Mouse (Mus musculus) layer of hippocampus, adult 18-20 months (tissue): ENCODE results near the gene Chchd2. TPM values are rescaled to one million over a fixed set of nuclear protein-coding genes. Genes with fewer than 3 reads are reported as not detected.

Experiments used
- DNase-seq, 2 experiments: peaks; one replicate each; pipeline ENCODE4 v3.0.0; 2022; ENCODE audit warnings: low spot score in 2 of 2
- total RNA-seq, 2 experiments: library from RNA; stranded (reverse); gene quantifications; 2 replicates each; pipeline ENCODE4 v1.2.3; 2021

Gene Chchd2
- total RNA-seq, 2 experiments from 2014 or later: 479 to 483 TPM

DNA sequence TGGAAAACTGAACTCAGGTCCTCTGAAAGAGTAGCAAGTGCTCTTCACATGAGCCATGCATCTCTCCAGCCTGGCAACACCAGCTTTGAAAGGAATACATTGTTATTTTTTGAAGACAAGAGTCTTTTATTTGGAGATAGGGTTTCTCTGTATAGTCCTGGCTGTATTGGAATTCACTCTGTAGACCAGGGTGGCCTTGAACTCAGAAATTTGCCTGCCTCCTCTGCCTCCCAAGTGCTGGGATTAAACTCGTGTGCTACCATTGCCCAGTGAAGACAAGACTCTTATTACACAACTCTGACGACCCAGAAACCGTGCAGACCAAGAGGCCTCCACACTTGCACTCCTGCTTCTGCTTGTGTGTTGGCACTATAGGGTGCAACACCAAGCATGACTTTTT lies 7.4 kb downstream of the Chchd2 start:
- no peak for DNase-seq

DNA sequence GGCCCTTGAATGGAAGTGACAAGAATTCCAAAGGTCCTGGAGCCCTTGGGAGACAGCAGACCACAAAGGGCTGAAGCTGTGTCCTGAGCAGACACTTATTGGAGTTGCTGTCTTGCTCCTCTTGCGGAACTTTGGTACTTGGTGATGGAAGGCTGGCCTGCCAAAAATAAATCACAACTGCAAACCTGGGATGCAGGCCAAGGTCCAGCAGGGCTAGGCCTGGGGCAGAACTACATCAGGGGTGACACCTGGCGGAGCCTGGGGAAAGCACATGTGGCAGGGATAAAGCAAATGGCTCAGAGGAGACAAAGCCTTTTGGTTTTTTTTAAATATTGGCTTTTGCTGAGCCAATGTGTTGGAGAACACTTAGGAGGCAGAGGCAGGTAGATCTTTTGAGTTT lies 8.3 kb downstream of the Chchd2 start:
- DNase-seq: peak in 1 of 2 experiments; percentile 49

DNA sequence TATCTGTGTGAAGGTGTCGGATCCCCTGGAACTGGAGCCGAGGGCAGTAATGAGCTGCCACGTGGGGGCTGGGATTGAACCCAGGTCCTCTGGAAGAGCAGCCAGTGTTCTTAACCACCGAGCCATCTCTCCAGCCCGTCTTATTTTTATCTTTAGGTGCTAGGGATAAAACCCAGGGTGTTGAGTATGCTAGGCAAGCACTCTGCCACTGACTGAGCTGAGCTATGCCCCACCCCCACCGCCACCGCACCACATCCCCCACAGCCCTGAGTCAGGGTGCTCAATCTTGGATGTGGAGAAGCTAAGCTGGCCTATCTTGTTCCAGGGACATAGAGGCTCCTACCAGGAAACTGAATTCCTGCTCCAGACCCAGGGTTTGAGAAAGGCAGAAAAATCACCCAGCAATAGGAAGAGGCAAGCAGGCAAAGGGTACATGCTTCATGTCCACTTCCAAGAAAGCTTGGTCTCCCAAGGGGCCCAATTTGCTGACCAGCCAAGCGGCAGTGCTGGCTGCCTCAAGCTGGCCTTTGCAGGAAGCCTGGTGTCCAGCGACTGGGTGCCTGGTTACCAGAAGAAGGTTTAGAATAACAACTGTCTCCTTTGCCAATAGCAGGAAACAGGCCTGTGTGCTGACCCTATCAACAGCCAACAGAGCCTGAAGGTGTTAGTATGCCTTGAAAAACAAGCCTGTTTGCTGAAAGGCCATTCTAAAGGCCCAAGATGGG lies 9.4 kb downstream of the Chchd2 start:
- peak in 1 of 2 experiments; percentile 34 for DNase-seq

DNA sequence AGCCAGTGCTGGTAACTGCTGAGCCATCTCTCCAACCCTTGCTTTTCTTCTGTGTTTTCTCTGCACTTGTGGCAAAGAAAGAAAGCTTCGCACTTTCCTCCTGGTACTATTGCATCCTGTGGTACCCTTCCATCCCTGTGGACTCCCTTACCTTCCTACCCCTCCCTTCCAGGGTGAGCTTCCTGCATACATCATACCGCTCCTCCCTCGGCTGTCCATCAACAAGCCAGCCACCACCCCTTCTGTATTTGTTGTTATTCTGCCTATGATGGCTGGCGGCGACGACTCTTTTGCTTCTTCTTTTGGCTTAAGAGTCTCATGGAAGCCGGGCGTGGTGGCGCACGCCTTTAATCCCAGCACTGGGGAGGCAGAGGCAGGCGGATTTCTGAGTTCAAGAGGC lies 12.2 kb downstream of the Chchd2 start:
- no peak for DNase-seq

DNA sequence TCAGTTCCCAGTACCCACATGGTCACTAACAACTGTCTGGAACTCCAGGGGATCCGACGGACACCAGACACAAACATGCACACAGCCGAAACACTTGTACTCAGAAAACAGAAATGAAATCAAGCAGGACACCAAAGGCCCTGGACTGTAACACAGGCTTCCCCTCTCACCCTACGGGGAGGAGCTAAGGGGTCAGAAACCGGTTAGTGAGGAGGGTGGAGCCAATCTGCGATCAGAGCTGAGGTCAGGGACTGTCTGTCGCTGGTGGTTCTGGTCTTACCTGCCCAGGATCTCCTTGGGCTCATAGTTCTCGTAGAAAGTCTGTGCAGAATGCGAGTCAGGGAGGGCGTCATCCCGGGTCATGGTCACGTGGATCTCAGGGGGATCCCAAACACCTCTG lies 13.3 kb downstream of the Chchd2 start:
- no peak for DNase-seq

DNA sequence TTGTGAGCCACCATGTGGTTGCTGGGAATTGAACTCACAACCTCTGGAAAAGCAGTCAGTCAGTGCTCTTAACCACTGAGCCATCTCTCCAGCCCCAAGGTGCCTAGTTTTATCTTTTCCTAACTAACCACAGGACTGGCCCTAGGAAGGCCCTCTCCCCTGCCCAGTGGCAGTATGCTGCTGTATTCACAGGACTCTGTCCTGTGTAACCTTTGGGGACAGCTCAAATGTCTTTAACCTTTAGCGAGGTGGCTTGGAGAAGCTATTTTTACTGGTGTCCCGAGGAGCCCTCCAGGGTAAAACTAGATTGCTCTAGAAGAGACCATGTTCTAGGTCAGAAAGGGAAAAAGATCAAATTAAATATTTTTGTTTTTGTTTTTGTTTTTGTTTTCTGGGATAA lies 16.0 kb downstream of the Chchd2 start:
- DNase-seq: no peak

DNA sequence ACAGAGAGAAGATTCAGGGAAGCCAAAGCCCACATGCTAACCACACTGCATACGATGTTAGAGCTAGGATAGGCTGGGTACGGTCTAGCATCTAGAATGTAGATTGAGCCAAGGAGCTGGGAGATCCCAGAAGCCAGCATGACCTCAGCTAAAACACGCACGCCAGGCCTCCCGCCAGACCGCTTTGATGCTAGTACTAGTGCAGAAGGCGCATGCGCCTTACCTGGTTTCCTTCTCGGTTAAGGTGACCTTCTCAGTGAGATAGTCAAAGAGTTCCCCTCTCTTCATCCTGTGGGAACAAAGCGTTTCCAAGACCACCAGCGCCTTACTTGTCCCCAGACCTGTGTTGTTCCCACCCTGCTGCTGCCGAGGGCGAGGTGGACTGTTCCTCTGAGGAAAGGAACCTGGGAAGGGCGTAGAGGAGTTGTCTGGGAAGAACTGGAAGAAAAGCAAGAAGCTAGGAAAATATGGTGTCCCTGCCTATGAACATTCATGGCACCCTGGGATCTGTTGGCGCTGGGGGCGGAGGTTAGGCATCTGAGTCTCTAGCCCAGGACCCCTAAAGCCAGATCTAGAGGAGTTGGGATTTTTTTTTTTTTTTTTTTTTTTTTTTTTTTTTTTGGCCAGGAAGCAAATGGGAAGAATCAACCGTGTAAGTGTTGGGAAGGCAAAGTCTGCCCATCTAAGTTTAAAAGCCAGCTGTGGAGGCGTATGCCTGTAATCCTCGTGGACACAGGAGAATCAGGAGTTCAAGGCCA lies 17.9 kb downstream of the Chchd2 start:
- no peak for DNase-seq

DNA sequence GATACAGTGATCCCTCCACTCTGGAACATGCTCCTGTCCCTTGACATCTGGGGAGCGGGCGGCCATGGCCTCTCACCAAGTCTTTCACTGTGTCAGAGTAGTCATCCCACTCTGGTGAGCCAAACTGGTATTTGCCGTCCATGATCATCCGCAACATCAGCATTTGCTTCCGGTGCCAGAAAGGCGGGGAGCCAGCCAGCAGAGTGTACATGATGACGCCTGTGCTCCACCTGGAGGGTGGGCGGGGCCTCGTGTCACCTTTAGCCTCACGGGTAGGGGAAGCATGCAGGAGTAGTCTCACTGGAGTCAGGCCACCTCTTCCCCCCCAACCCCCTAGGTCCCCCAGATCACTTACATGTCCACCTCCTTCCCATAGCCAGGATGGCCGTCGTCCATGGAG lies 21.4 kb downstream of the Chchd2 start:
- no peak for DNase-seq

DNA sequence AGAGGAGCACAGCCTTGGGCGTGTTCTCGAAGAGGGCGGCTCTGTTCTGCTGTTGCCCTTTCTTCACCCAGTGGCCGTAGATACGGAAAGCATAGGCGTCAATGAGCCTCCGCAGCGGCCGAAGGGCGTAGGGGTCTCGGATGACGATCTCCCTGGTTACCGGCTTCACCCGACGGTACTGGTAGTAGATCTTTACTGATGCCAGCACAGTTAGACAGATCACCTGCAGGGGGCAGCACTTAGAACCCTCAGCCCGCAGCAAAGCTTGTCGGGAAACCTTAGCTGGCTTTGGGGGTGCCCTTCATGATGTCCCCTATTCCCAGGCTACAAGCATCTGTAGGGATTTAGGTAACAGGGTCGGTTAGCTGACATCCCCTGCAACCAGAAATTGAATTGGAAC lies 22.8 kb downstream of the Chchd2 start:
- peak in 1 of 2 experiments; percentile 61 for DNase-seq

DNA sequence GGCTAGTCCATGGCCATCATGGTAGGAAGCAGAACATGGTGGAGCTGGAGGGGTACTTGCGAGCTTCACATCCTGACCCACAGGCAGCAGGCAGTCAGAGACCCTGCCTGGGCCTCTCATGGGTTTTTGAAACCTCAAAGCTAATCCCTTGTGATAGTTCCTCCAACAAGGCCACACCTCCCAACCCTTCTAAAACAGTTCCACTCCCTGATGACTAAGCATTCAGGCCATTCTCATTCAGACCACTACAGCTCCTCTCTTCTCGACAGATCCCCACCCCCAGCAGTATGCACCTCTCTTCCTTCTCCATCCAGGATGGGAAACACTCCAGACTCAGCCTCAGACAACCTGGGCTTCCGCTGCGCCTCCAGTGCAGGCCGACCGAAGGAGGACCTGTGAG lies 24.9 kb downstream of the Chchd2 start:
- DNase-seq: no peak

DNA sequence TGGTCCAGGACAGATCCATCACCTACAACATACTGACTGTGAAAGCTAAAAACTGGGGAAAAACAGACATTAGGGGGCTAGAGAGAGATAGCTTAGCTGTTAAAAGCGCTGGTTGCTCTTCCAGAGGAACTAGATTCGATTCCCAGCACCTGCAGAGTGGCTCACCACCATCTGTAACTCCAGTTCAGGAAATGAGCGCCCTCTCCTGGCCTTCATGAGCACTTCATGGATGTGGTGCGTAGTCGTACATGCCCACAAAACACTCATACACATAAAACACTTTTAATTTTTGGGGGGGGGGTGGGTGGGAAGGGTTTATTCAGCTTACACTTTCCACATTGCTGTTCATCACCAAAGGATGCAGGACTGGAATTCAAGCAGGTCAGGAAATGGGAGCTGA lies 30.9 kb downstream of the Chchd2 start:
- no peak for DNase-seq

DNA sequence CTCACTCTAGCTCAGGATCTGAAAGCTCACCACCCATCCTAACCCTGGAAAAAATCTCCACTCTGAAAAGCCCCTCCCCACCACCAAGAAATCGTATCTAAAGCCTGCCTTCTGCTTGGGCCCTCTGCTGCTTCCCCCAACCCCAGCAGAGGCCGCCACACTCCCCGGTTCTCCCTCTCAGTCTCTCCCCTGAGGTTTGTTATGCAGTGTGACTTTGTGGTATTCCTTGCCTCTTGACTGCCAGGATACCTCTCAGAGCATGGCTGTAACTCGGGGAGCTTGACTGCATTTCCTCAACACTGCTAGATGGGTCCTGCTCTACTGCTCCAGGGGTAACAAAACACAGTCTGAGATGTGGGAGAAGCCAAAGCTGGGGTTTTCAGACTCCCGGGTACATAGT lies 32.1 kb downstream of the Chchd2 start:
- DNase-seq: no peak

DNA sequence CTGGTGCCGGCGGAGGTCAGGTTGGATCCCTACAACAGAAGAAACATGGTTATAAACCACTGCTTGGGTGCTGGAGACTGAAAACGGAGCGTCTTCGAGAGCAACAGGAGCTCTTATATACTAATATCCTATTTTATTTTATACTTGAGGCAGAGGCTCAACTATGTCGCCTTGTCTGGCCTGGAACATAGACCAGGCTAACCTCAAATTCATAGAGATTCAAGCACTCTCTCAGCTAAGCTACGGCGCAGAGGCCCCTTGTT lies 39.8 kb downstream of the Chchd2 start:
- no peak for DNase-seq

DNA sequence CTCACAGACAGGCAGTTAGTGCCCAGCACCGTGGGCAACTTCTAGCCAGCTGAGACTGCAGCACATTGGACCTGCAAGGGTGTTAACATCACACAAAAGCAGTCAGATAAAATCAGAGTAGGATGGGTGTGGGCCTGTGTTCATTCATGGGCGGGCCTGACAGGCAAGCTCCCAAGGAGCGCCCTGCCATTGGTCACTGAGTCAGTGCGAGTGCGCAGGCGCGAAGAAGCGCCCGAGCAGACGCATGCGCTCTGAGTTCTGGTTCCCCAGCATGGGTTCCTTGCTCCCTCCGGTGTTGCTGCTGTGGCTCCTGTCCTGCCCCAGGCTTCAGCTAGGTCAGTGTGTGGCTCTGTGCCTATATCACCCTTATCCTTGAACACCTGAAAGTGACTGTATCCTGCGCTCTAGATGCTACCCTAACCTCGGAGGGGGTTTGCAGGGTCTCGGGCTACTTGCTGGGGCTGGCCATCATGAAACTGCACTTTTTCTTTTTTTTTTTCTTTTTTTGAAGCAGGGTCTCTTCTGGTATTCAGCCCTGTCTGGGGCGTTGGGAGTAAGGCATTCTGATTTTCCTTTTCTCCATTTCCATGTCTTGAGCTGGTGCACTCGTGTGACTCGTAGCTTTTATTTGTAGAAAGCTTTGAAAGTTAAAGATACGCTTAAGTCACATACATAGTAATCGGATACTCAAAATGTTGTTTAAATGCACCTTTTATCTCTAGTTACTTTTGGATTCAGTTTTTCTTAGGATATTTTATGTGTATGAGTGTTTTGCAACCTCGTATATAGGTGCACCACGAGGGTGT lies 40.3 kb downstream of the Chchd2 start, which contains the start of gene Sumf2:
Gene Sumf2 (plus strand): TSS at position 235 of the 806 bp plus-strand sequence.
- DNase-seq: peak; percentile 95 to 97

DNA sequence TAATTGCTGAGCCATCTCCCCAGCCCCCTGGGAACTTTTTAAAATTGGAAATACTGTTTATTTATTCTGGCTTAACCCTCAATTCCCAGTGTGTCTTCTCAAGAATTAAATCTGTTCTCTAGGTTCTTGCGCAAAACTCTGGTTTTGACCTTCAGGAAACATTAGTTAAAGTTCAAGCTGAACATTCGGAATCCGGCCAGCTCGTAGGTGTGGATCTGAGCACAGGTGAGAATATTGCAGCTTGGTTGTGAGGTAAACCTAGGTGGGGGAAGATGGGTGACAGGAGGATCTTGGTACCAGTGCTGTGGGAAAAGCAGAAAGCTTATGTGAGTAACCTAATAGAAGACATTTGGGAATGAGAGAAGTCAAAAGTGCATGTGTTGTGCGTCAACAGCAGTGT lies 42.4 kb downstream of the Chchd2 start:
- no peak for DNase-seq

Other genes with a start within 250 kb of the Chchd2 start
- 1 to 10 TPM; 6.7 to 7.3 TPM for gene Zfp11, start 217.4 kb downstream of the Chchd2 start, total RNA-seq
- gene Sept14, start 179.0 kb downstream of the Chchd2 start, total RNA-seq: not detected
- gene Mrps17, start 172.0 kb downstream of the Chchd2 start, total RNA-seq: 10 to 100 TPM; 77.8 to 85.9 TPM
- gene Nipsnap2, start 162.4 kb downstream of the Chchd2 start, total RNA-seq: 10 to 100 TPM; 78.8 to 79.8 TPM
- 10 to 100 TPM; 27.7 to 29.7 TPM for gene Psph, start 100.0 kb downstream of the Chchd2 start, total RNA-seq
- 10 to 100 TPM; 19.6 to 22.2 TPM for gene Sumf2, start 40.5 kb downstream of the Chchd2 start, total RNA-seq
- gene Zbed5, start 8.3 kb upstream of the Chchd2 start, total RNA-seq: 1 to 10 TPM; 5.6 to 6.3 TPM
- 10 to 100 TPM; 18.7 to 20.0 TPM for gene Phkg1, start 11.1 kb upstream of the Chchd2 start, total RNA-seq
- 1 to 10 TPM; 4.2 to 4.5 TPM for gene Nupr1l, start 21.1 kb upstream of the Chchd2 start, total RNA-seq
- 10 to 100 TPM; 43.5 to 44.2 TPM for gene Vkorc1l1, start 54.5 kb upstream of the Chchd2 start, total RNA-seq
- 10 to 100 TPM in 1 of 2 experiments, 1 to 10 TPM in 1; 9.6 to 13.0 TPM for gene Gusb, start 115.6 kb upstream of the Chchd2 start, total RNA-seq
- gene Asl, start 141.8 kb upstream of the Chchd2 start, total RNA-seq: 10 to 100 TPM; 22.6 to 25.4 TPM
- 10 to 100 TPM; 37.0 to 39.3 TPM for gene Crcp, start 141.8 kb upstream of the Chchd2 start, total RNA-seq
- gene Tpst1, start 185.9 kb upstream of the Chchd2 start, total RNA-seq: 10 to 100 TPM; 47.8 to 48.9 TPM